Mouse (Mus musculus) thymus, adult 2 months (tissue): ENCODE results near the gene Phactr2. TPM values are rescaled to one million over a fixed set of nuclear protein-coding genes. Genes with fewer than 3 reads are reported as not detected.

ENCODE experiments used
- DNase-seq: peaks from one replicate; pipeline ENCODE4 v3.0.0; 2021
- H3K27ac ChIP-seq: fragments of 200-500 bp; 2 replicates; pipeline ENCODE4 v1.5.1; 2012; ENCODE audit warnings: low read length, control low read depth; ENCODE audit not compliant: control insufficient read depth, insufficient read depth
- H3K27me3 ChIP-seq: fragments of 200-500 bp; 2 replicates; pipeline ENCODE4 v1.6.1; 2012; ENCODE audit warnings: mild to moderate bottlenecking, low read length, moderate library complexity, mixed read lengths; ENCODE audit not compliant: control insufficient read depth, insufficient read depth
- H3K36me3 ChIP-seq: fragments of 200-500 bp; 2 replicates; pipeline ENCODE4 v1.6.1; 2012; ENCODE audit warnings: mild to moderate bottlenecking, low read length, moderate library complexity; ENCODE audit not compliant: control insufficient read depth, insufficient read depth
- H3K4me1 ChIP-seq: fragments of 200-500 bp; replicated peaks from 2 replicates; pipeline ENCODE4 v1.6.1; 2012; ENCODE audit warnings: low read length; ENCODE audit not compliant: control insufficient read depth, insufficient read depth
- H3K4me3 ChIP-seq: fragments of 200-500 bp; 2 replicates; pipeline ENCODE4 v1.5.1; 2012; ENCODE audit warnings: mild to moderate bottlenecking, low read length, control low read depth, moderate library complexity; ENCODE audit not compliant: control insufficient read depth, insufficient read depth
- CTCF ChIP-seq: fragments of 200-500 bp; IDR thresholded peaks from 2 replicates; pipeline ENCODE4 v1.5.1; 2012; ENCODE audit warnings: mild to moderate bottlenecking, control low read depth, low read length, moderate library complexity, borderline replicate concordance; ENCODE audit not compliant: control insufficient read depth, poor library complexity, insufficient read depth; ENCODE audit errors: extremely low read depth
- POLR2A ChIP-seq: fragments of 200-500 bp; IDR thresholded peaks from 2 replicates; pipeline ENCODE4 v1.6.1; 2012; ENCODE audit warnings: mild to moderate bottlenecking, low read length, control low read depth, moderate library complexity; ENCODE audit not compliant: control insufficient read depth, poor library complexity, insufficient read depth; ENCODE audit errors: extremely low read depth
- WGBS: fragments of 180-500 bp; shearing (Covaris S2); methylation state at CpG from one replicate; pipeline ENCODE4 v1.1.7; 2018; 5-methylcytosine and 5-hydroxymethylcytosine counted together
- polyA plus RNA-seq: library from polyadenylated mRNA; depleted of rRNA; stranded (reverse); fragments of >200 nt; gene quantifications from 2 replicates; pipeline ENCODE4 v1.2.3, GENCODE M21; 2012

Phactr2 gene
- polyA plus RNA-seq, 1 experiment, result 3.7 TPM

DNA sequence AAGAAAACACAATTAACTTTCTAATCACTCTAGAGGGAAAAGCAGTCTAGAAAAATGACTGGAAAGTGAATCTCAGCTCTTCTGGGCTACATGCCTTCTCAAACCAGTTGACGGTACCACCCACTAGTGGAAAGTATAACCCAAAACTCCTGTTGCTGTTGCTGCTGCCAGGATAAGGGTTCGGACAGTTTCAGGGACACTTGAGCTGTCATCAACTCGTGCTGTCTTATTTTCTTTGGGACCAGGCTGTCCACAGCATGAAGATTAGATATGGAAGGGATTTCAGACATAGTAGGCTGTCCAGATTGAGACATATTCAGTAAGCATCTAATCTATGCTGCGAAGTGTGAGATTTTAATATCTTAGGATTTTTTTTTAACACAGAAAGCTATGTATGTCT lies 199.5 kb downstream of the Phactr2 start:
- no peak for TF ChIP-seq POLR2A
- no peak for TF ChIP-seq CTCF
- 96% methylated on average over 4 of the region's 4 CpGs for WGBS
- Histone ChIP-seq H3K4me1 (no peaks in the 10 kb centered on the region), H3K36me3 (no peaks in the 10 kb centered on the region), H3K27me3 (no peaks in the 10 kb centered on the region), H3K4me3 (no peak overlapping the region), H3K27ac (no peak overlapping the region)
- no peak for DNase-seq

DNA sequence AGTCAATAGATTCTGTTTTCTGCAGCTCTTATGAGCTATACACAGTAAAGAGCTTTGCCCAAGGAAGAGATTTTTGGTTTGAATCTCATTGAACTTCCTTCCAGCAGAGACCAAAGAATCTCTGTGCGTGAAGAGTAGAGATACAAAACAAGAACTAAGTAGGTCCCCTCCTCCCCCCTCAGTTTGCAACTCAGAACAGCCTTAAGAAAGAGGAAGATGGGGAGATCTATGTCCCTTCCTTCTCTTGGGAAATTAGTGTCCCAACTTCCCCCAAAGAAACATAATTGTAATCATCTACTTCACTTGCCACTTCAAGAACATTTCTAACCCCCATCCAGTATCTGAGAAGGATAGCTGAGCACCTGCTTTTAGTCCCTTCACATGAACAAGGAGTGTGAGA lies 200.5 kb downstream of the Phactr2 start:
- H3K27me3 ChIP-seq, result no peaks in the 10 kb centered on the region
- TF ChIP-seq CTCF, result no peak
- 34% methylated on average over 1 of the region's 1 CpGs for WGBS
- DNase-seq, result no peak
- no peak overlapping the region for H3K4me3 ChIP-seq
- H3K4me1 ChIP-seq, result no peaks in the 10 kb centered on the region
- no peaks in the 10 kb centered on the region for H3K36me3 ChIP-seq
- no peak overlapping the region for H3K27ac ChIP-seq

DNA sequence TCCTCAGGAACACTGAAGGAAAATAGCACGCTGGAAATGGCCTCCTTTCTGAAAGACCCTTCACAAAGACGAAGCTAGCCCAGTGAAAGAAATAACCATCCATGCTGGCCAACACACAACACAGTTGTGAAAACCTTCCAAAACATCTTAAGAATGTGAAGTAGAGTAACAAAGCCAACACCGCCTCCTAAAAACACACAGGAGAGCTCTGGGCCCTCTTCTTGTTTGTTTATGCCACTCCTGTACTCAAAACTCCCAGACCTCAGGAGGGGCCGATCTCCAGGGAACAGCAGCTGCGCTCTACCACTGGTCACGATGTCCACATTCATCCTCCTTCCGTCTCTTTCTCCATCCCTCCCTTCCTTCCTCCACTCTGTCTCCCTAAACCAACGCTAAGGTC lies 202.5 kb downstream of the Phactr2 start:
- no peak for DNase-seq
- Histone ChIP-seq H3K4me3 (no peak overlapping the region), H3K36me3 (no peaks in the 10 kb centered on the region), H3K27me3 (no peaks in the 10 kb centered on the region), H3K27ac (no peak overlapping the region), H3K4me1 (no peaks in the 10 kb centered on the region)
- TF ChIP-seq POLR2A, result no peak
- no peak for TF ChIP-seq CTCF
- 95% methylated on average over 8 of the region's 8 CpGs for WGBS

DNA sequence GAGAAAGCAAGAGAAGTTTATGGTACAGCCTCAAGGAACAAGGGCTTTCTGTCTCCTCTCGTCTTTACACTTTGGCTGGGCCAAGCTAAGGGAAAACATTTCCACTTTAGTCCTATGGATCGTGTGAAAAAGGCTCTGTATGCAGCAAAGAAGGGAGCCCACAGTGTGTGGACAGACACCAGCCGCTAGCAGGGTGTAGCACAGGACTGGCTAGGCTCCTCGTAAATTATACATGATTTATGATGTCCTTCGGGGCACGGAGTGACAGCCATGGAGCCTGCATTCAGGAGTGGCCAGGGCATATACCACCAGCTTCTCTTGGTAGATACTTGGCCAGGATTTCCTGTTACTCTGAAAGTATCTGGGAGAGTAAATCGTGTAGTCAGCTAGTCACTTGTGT lies 203.1 kb downstream of the Phactr2 start:
- no peaks in the 10 kb centered on the region for H3K27me3 ChIP-seq
- H3K4me3 ChIP-seq, result no peak overlapping the region
- H3K4me1 ChIP-seq, result no peaks in the 10 kb centered on the region
- WGBS, result 85% methylated on average over 7 of the region's 7 CpGs
- H3K27ac ChIP-seq, result no peak overlapping the region
- DNase-seq, result no peak
- no peak for TF ChIP-seq CTCF
- TF ChIP-seq POLR2A, result no peak
- H3K36me3 ChIP-seq, result no peaks in the 10 kb centered on the region

DNA sequence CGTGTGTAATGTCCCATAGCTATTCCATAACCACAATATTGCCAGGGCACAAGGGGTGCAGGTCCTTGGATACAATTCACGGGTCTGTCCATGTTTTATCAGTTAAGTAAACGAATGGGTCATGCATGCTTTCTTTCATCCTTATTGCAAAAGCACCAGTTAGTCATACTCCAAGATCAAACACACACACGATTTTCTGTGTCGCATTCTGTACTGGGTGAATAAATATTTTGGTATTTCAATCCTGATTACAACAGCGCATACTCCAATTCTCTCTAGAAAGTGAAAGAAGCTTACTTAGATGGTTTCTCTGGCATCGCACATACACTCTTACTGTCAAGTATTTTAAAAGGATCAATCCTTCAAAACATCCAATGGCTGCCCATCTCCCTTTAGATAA lies 203.9 kb downstream of the Phactr2 start:
- Histone ChIP-seq H3K4me1 (no peaks in the 10 kb centered on the region), H3K27ac (no peak overlapping the region), H3K36me3 (no peaks in the 10 kb centered on the region), H3K27me3 (no peaks in the 10 kb centered on the region), H3K4me3 (no peak overlapping the region)
- WGBS, result 96% methylated on average over 7 of the region's 7 CpGs
- TF ChIP-seq POLR2A, result no peak
- TF ChIP-seq CTCF, result no peak
- DNase-seq, result no peak

DNA sequence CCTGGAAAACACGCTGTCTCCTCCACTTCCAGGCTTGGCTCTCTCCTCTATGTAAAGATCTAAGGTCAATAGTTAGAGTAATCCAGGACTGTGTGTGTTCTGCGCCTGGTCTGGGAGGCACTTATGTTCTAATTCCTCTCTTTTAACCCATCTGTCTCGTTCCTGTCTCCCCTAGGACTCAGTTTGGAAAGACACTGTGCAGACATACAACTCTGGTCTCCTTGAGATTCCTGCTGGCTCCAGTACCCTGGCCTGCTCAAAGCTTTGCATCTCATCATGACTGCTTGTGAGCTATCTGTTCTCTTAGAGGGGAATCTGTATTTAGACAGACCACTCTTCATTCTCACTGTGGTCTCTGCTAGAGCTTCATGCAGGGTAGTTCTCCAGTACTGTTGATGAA lies 215.0 kb downstream of the Phactr2 start:
- no peak for TF ChIP-seq CTCF
- TF ChIP-seq POLR2A, result no peak

DNA sequence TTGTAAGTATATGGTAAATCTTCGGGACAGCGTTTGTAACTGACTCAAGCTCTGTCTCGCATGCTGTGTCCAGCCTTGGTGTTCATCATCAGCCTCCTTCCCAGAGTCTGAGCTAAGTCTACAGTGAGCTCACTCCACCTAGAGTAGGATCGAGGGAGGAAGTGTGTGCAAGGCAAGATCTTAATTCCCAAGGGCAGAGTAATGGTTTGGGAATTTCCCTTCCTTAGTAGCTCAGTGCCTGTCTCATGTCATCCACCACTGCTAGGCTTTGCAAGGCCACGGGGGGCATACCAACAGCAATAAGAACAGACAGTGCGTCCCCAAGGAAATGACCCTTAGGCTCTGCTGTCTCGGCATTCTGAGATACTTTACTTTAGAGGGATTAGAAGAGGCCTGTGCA lies 218.0 kb downstream of the Phactr2 start:
- TF ChIP-seq CTCF, result no peak
- no peak for TF ChIP-seq POLR2A
- whole genome bisulfite sequencing, result 96% methylated on average over 7 of the region's 7 CpGs
- Histone ChIP-seq H3K4me3 (no peak overlapping the region), H3K36me3 (no peaks in the 10 kb centered on the region), H3K27me3 (no peaks in the 10 kb centered on the region), H3K27ac (no peak overlapping the region), H3K4me1 (no peaks in the 10 kb centered on the region)
- DNase-seq, result no peak

More for the DNA sequence above, 215.0 kb downstream of the Phactr2 start:
- Histone ChIP-seq H3K27ac (no peak overlapping the region), H3K36me3 (no peaks in the 10 kb centered on the region), H3K4me3 (no peak overlapping the region), H3K27me3 (no peaks in the 10 kb centered on the region), H3K4me1 (no peaks in the 10 kb centered on the region)
- WGBS, result 92% methylated on average over 3 of the region's 3 CpGs
- DNase-seq, result no peak
